Mouse (Mus musculus): ENCODE results near the gene Olfr508. TPM values are rescaled to one million over a fixed set of nuclear protein-coding genes. Genes with fewer than 3 reads are reported as not detected.

The Olfr508 gene
- polyA plus RNA-seq, 1 experiment from 2014 or later, result not detected

Other genes with a start within 250 kb of the Olfr508 start
- not detected in 2 replicates for gene Olfr495, start 236.8 kb upstream of the Olfr508 start, polyA plus RNA-seq (2016; fragmentation: Nextera tagmentation; extraction: Ambion mirVana)
- not detected in 2 replicates for gene Olfr497, start 209.6 kb upstream of the Olfr508 start, polyA plus RNA-seq (2016; fragmentation: Nextera tagmentation; extraction: Ambion mirVana)
- not detected in 2 replicates for gene Olfr498, start 164.7 kb upstream of the Olfr508 start, polyA plus RNA-seq (2016; fragmentation: Nextera tagmentation; extraction: Ambion mirVana)
- gene Olfr502, start 104.9 kb upstream of the Olfr508 start, polyA plus RNA-seq (2016; fragmentation: Nextera tagmentation; extraction: Ambion mirVana), result not detected in 2 replicates
- not detected in 2 replicates for gene Olfr503, start 85.5 kb upstream of the Olfr508 start, polyA plus RNA-seq (2016; fragmentation: Nextera tagmentation; extraction: Ambion mirVana)
- not detected in 2 replicates for gene Olfr504, start 64.2 kb upstream of the Olfr508 start, polyA plus RNA-seq (2016; fragmentation: Nextera tagmentation; extraction: Ambion mirVana)
- gene Olfr506, start 19.2 kb upstream of the Olfr508 start, polyA plus RNA-seq (2016; fragmentation: Nextera tagmentation; extraction: Ambion mirVana), result not detected in 2 replicates
- gene Olfr507, start 8.2 kb upstream of the Olfr508 start, polyA plus RNA-seq (2016; fragmentation: Nextera tagmentation; extraction: Ambion mirVana), result not detected in 2 replicates
- gene Olfr509, start 21.9 kb downstream of the Olfr508 start, polyA plus RNA-seq (2016; fragmentation: Nextera tagmentation; extraction: Ambion mirVana), result not detected in 2 replicates
- not detected in 2 replicates for gene Olfr510, start 36.4 kb downstream of the Olfr508 start, polyA plus RNA-seq (2016; fragmentation: Nextera tagmentation; extraction: Ambion mirVana)
- not detected in 2 replicates for gene Olfr512, start 83.3 kb downstream of the Olfr508 start, polyA plus RNA-seq (2016; fragmentation: Nextera tagmentation; extraction: Ambion mirVana)
- gene Olfr513, start 121.0 kb downstream of the Olfr508 start, polyA plus RNA-seq (2016; fragmentation: Nextera tagmentation; extraction: Ambion mirVana), result not detected in 2 replicates
- not detected in 2 replicates for gene Olfr514, start 196.0 kb downstream of the Olfr508 start, polyA plus RNA-seq (2016; fragmentation: Nextera tagmentation; extraction: Ambion mirVana)
- not detected in 2 replicates for gene Olfr516, start 220.5 kb downstream of the Olfr508 start, polyA plus RNA-seq (2016; fragmentation: Nextera tagmentation; extraction: Ambion mirVana)
- not detected in 2 replicates for gene Olfr517, start 242.4 kb downstream of the Olfr508 start, polyA plus RNA-seq (2016; fragmentation: Nextera tagmentation; extraction: Ambion mirVana)

All from midbrain, embryonic 12.5 days (tissue).